Mouse (Mus musculus) NIH3T3 (cell line): ENCODE results near the gene Rbmxl2.

Experiments
- DNase-seq: peaks from one replicate; pipeline ENCODE4 v3.0.0-alpha.2; 2012; ENCODE audit warnings: low read depth

Rbmxl2 gene

DNA sequence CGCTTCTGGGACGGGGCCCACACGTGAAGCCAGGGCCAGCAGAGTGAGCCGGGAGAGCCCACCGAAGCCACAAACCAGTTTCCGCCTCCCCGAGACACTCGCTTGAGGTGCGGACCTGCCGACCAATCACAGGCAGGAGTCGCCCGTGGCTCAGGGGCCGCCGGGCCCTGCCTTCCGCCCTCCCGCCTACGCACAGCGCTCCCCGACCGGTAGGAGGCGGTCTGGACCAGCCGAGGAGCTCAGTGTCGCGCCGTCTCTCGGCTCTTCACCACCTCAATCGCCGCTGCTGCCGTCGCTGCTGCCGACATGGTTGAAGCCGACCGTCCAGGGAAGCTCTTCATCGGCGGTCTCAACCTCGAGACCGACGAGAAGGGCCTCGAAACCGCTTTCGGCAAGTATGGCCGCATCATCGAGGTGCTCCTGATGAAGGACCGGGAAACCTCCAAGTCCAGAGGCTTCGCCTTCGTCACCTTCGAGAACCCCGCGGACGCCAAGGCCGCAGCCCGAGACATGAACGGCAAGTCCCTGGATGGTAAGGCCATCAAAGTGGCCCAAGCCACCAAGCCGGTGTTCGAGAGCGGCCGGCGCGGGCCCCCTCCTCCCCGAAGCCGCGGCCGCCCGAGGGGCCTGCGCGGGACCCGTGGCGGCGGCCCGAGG, at the start of gene Rbmxl2:
Rbmxl2 (plus strand) TSS at position 242 of the 657 bp plus-strand sequence.
- DNase-seq: no peak

DNA sequence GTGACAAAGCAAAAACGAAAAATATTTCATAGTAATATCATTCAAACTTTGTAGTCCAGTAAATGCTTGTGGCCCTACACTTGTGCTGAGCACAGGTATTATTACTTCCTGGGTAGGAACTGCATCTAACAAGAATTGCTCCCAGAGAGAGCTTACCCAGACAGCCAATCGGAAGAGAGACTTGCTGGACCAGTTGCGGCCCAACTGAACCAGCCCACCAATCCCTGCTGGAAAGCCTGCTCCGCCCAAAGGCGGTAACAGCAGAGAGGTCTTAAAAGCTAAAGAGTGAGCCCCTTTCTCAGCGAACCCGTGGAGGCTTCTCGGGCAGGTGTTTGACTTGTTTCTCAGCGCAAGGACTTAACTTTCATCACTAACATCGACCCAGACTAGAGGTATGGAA, 42.6 kb upstream of the Rbmxl2 start, which contains the start of gene Nlrp14:
Nlrp14 (plus strand) TSS at position 301 of the 400 bp plus-strand sequence.
- no peak for DNase-seq

DNA sequence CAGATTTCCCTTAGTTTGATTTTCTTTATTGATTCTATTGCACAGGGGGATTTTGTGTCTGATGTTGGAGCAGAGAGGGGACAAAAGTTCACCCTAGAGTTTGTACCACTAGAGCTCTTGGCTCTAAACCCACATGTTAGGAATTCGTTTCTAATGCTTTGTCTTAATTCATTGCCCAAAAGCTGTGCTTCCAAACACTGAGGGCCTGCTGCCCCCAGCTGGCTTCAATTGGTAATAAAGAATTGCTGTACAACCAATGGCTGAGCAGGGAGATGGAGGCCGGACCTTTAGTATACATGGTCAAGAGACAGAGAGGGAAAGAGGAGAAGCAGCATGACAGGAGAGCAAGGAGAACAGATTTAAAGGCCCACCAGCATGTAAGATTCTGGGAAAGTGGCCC, 28.8 kb upstream of the Rbmxl2 start:
- DNase-seq: no peak

DNA sequence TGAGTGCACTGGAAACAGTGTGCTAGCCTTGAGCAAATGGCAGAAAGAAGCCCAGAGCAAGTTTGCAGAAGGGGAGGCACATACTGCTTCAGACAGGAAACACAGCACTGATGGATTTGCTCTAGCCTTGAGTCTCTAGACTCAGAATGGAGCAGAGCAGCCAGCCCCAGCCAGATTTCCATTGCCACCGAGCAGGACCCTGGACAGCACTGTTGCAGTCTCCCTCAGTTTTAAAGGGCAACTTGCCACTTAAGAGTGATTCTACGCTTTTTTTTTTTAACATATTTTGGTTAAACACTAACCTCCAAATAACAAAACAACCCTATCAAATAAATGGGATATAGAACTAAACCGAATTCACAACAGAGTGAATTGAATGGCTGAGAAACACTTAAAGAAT, 7.4 kb upstream of the Rbmxl2 start:
- peak; percentile 1 for DNase-seq

DNA sequence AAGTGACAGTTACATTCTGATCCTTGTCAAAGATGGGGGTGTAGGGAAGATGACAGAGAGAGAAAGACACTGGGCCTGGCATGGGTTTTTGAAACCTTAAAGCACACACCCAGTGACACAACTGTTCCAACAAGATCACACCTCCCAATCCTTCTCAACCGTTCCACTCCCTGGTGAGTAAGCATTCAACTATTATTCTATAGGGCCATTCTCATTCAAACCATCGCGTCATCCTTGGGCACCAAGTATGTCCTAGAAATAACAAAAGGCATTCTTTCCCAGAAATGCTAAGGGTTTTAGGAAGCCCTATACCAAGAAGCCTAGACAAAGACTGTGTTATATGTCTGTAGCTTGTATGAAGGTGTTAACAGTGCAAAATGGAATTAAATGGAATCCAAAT, 1.4 kb upstream of the Rbmxl2 start:
- DNase-seq: no peak

DNA sequence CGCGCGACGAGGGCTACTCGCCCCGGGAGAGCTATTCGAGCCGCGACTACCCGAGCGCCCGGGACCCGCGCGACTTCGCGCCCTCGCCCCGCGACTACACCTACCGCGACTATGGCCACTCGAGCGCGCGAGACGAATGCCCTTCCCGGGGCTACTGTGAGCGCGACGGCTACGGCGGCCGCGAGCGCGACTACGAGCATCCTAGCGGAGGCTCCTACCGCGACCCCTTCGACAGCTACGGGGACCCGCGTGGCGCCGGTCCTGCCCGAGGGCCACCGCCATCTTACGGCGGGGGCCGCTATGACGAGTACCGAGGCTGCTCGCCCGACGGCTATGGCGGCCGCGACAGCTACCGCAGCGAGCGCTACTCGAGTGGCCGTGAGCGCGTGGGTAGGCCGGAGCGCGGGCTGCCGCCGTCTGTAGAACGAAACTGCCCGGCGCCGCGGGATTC, 906 bp downstream of the Rbmxl2 start:
- DNase-seq: no peak

DNA sequence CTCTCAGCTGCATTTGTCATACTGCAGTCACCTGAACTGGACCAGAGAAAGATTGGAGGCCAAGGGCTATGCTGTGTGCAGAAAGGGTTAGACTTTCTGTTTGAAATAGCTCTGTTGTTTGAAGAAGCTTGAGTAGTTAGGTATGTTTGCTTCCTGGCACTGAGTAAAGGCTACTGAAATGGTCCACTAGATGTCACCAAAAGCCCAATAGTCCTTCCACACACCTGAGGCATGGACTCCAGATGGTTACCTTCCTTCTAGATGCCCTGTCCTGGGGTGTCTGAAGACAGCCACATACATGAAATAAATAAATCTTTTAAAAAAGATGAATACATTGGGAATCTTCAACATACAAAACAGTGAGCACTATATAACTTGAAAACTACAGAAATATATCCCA, 6.5 kb downstream of the Rbmxl2 start:
- DNase-seq: no peak

DNA sequence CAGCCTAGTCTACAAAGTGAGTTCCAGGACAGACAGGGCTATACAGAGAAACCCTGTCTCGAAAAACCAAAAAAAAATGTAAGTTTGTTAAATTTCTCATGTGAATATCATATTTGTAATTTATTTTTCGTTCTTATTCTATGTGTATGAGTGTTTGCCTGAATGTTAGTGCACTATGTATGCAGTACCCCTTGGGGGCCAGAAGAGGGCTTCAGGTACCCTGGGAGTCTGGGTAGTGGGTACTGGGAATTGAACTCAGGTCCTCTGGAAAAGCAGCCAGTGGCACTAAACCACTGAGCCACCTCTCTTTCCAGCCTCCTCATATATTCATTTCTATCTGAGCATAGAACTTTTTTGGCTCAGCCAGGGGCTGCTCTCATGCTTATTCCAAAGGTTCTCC, 7.6 kb downstream of the Rbmxl2 start:
- DNase-seq: no peak

DNA sequence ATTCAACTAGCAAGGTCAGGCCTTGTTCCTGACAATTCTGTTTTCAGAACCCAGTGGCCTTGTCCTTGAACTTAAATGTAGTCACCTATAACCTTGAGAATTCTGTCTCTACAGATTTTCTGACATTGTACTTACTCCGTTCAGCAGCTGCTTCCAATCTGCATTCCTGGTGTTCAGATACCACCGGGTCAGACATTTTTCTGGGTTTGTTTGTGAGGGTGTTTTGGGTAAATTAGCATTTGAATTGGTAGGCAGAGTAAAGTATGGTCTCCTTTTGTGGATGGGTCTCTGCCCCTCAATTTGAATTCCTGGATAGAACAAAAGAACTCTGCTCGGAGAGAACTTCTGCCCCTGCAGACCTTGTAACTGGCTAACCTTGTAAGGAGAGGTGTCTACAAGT, 27.6 kb downstream of the Rbmxl2 start:
- DNase-seq: no peak

DNA sequence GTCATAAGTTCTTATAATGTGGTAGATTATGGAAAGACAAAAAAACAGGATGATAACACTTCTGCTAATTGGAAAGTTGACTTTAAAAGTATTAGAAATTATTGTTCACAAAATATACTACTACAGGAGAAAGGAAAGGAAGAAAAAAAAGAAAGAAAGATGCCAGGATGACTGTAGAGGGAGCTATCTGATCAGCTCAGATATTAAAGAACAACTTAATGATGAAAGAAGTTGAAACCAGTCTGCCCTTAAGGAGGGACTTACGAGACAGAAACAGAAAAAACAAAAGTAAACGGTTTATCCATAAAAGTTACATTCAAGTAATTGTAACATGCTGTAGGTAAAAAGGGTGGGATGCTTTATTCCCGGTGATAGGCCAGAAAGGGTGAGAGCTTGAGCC, 28.3 kb downstream of the Rbmxl2 start:
- no peak for DNase-seq

DNA sequence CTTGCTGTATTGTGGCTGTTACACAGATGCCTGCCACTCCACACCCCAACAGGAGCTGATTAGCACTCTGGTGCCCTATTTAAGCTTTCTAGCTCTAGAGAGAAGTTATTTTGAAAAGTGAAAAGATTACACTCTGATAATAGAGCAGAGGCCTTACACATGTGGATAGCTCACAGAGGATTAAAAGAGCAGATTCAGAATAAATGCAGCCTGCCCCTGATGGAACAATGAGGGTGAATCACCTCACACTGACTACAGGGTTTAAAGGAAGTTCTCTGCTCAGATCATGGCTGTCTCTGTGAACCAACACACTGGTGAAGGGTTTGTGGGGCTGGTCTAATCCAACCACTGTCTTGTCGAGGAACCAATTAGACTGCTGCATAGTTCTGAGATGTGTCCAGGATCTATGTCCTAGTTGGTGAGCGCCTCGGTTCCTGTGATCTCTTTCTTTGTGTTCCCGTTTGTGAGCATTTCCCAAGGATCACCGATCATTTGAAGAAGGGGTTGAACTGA, 32.2 kb downstream of the Rbmxl2 start:
- no peak for DNase-seq

DNA sequence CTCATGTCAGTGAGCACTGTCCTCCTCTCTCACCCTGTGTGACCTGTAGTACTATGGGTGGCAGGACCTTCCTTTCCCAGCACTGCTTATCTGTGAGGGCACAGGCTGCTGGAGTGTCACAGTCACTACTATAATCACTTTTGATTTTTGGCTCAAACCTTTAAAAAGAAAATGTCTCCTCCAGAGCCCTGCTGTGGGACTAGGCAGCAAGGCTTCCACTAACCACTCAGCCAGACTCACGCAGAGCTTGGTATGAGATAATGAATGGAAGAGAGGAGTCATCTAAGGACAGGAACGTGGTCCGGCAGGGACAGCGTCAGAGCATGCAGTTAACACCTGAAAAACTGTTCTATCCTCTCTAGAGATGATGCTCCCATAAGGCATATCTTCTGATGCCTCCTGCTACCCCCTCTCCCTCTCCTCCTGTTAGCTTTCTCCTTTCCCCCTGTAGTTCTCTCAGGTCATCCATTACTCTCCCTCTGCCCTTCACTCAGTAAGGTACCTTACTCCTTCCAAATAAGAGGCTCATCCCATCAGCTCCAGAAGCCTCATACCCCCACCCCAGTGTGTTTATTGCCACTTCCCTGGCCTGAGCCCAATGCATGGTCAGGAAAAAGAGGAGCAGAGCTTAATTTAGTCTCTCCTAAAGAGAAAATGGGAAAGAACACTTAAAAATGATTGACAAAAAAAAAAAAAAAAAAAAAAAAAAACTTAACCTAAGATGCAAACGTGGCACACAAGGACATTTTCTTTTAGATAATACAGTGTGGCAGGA, 41.2 kb downstream of the Rbmxl2 start:
- DNase-seq: no peak

DNA sequence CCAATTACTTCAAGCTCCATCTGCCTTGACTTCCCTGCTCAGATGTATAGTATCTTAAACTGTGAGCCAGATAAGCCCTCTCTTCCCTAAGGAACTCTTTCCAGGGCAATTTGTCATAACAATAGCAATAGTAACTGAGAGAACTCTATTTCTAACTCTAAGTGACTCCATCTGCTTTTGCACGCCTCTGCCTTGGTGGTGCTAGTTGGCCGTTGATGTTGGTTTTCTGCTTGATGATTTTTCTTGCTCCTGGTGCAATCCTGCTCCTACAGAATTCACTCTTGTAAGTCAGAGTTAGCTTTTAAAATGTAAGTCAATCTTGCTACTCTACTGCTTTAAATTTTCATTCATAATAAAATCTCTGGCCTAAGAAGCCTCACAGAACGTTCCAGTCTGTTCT, 44.1 kb downstream of the Rbmxl2 start:
- no peak for DNase-seq

DNA sequence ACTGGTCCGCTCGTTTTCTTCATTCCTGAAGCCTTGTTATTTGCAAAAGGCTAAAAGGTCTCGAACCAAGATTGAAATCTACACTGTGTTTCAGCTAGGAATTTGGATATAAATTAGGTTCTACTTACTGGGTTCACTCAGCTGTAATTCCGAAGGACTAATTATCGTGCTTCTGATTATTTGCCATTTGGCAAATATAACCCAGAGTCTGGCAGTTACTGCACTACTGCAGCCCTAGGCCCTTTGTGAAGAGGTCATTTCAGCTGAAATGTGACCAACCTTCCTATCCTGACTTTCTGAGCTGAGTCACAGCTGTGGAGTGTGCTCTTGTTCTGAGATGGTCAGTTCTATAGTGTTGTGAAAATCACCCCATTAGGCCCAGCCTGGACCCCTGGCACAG, 50.7 kb downstream of the Rbmxl2 start:
- no peak for DNase-seq
